In genomic region chr2:34874816-34875345, GRCm38 (mm10) we compare ENCODE assay signal across 8 mouse cellular contexts. TPM values are rescaled to one million over a fixed set of nuclear protein-coding genes. Genes with fewer than 3 reads are reported as not detected.
DNase-seq lines count a peak whose midpoint lies in the region; ATAC-seq lines count a peak whose summit lies in the region.

TSS of gene Psmd5 (minus strand) at chr2:34874968.

- peak within 1 kb of the TSS; percentile 70 for H3K4me2 ChIP-seq in heart, embryonic 13.5 days
- H3K4me2 ChIP-seq in kidney, embryonic 16.5 days (replicated peaks; ENCODE audit: low read depth, low read length) = peak within 1 kb of the TSS; percentile 53

- WGBS in embryonic facial prominence, embryonic 10.5 days = 18% methylated on average over 8 of the region's 8 CpGs
- 9% methylated on average over 8 of the region's 8 CpGs for WGBS in heart, embryonic 13.5 days
- 8% methylated on average over 8 of the region's 8 CpGs for WGBS in kidney, embryonic 16.5 days

- DNase-seq in layer of hippocampus, adult 8-10 months (ENCODE audit: low spot score in 2 of 2) = no peak
- no peak for DNase-seq in layer of hippocampus, adult 9-10 months (ENCODE audit: low spot score)
- no peak for DNase-seq in embryonic facial prominence, embryonic 10.5 days (ENCODE audit: low spot score)
- DNase-seq in cerebellum, postnatal 4 days (ENCODE audit: low spot score in 2 of 2) = no peak
- DNase-seq in spleen, postnatal 4 days (ENCODE audit: low spot score in 2 of 2) = no peak

- peak within 1 kb of the TSS; percentile 72 for H3K9ac ChIP-seq in heart, embryonic 13.5 days
- peak within 1 kb of the TSS; percentile 66 for H3K9ac ChIP-seq in kidney, embryonic 16.5 days (replicated peaks; ENCODE audit: low read length)

- ATAC-seq in heart, embryonic 13.5 days (ENCODE audit: extremely low read depth, insufficient number of reproducible peaks, low FRiP score, low TSS enrichment) = no peak
- ATAC-seq in kidney, embryonic 16.5 days (ENCODE audit: low FRiP score, low TSS enrichment) = no peak
- ATAC-seq in megakaryocyte, adult 5-6 weeks (ENCODE audit: poor library complexity, severe bottlenecking) = no peak

- no peaks in the 10 kb centered on the region for H3K36me3 ChIP-seq in embryonic facial prominence, embryonic 10.5 days (replicated peaks)
- no peaks in the 10 kb centered on the region for H3K36me3 ChIP-seq in heart, embryonic 13.5 days
- no peaks in the 10 kb centered on the region for H3K36me3 ChIP-seq in kidney, embryonic 16.5 days (ENCODE audit: insufficient read depth, low read length)

- H3K27ac ChIP-seq in embryonic facial prominence, embryonic 10.5 days (replicated peaks) = 0 out of 2 replicates have a peak within 1 kb of the TSS, but pooled peaks have one; percentile 2
- no peak within 1 kb of the TSS for H3K27ac ChIP-seq in heart, embryonic 13.5 days (replicated peaks)
- peak within 1 kb of the TSS; percentile 83 for H3K27ac ChIP-seq in kidney, embryonic 16.5 days (ENCODE audit: low read length)

- peaks cover 45% of the 10 kb centered on the region for H3K27me3 ChIP-seq in embryonic facial prominence, embryonic 10.5 days (replicated peaks; ENCODE audit: low read depth, poor library complexity, severe bottlenecking)
- H3K27me3 ChIP-seq in heart, embryonic 13.5 days (replicated peaks) = peaks cover 54% of the 10 kb centered on the region
- H3K27me3 ChIP-seq in kidney, embryonic 16.5 days (ENCODE audit: insufficient read depth, low read length) = peaks cover 5% of the 10 kb centered on the region; the same call in 1 of the 2 replicates

- H3K4me3 ChIP-seq in embryonic facial prominence, embryonic 10.5 days = peak within 1 kb of the TSS; percentile 43
- peak within 1 kb of the TSS; percentile 42 for H3K4me3 ChIP-seq in heart, embryonic 13.5 days
- peak within 1 kb of the TSS; percentile 47 for H3K4me3 ChIP-seq in kidney, embryonic 16.5 days (ENCODE audit: low read length)

- H3K4me1 ChIP-seq in embryonic facial prominence, embryonic 10.5 days = peaks cover 19% of the 10 kb centered on the region
- peaks cover 19% of the 10 kb centered on the region for H3K4me1 ChIP-seq in heart, embryonic 13.5 days
- peaks cover 12% of the 10 kb centered on the region for H3K4me1 ChIP-seq in kidney, embryonic 16.5 days (ENCODE audit: insufficient read depth, low read length)

- no peaks in the 10 kb centered on the region for H3K9me3 ChIP-seq in embryonic facial prominence, embryonic 10.5 days
- no peaks in the 10 kb centered on the region for H3K9me3 ChIP-seq in heart, embryonic 13.5 days
- no peaks in the 10 kb centered on the region for H3K9me3 ChIP-seq in kidney, embryonic 16.5 days (ENCODE audit: low read length)

RNA-seq across cellular contexts. Expression of gene Psmd5, which starts in this region (rescaled TPM):
- 10 to 100 TPM; 40.0 to 53.1 (median 45.1) TPM for total RNA-seq in layer of hippocampus, adult 8-10 months (2022)
- polyA plus RNA-seq in embryonic facial prominence, embryonic 10.5 days (2016; fragmentation: Nextera tagmentation; extraction: Ambion mirVana) = 127 and 133 TPM in 2 replicates
- 58.2 and 59.0 TPM in 2 replicates for polyA plus RNA-seq in heart, embryonic 13.5 days (2015; fragmentation: Nextera tagmentation; extraction: Ambion mirVana)
- 130 and 140 TPM in 2 replicates for polyA plus RNA-seq in kidney, embryonic 16.5 days (2015; fragmentation: Nextera tagmentation; extraction: Ambion mirVana)
- total RNA-seq in megakaryocyte, adult 5-6 weeks (2015) = 40.2 and 51.6 TPM in 2 replicates
- total RNA-seq in megakaryocyte, adult 5-6 weeks (2017) = 17.1 and 17.8 TPM in 2 replicates
